Mouse (Mus musculus): ENCODE measurements around the gene Grid1. TPM values are rescaled to one million over a fixed set of nuclear protein-coding genes. Genes with fewer than 3 reads are reported as not detected.

The Grid1 gene
- total and polyA plus RNA-seq, 3 experiments: 0.05 TPM; not detected in 2

DNA sequence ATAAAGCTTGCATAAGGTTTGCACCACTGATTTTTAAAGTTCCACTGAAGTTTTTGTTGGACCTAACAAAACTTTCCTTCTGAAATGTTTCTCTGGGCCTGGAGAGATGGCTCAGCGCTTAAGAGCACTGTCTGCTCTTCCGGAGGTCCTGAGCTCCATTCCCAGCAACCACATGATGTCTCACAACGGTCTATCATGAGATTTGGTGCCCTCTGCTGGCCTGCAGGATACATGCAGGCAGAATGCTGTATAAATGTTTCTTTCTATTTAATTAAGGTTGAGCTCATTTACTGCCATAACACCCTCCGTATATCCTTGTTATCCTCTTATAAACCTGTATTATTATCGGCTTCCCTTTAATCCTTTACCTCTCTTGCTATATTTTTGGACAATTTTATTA lies 805.8 kb downstream of the Grid1 start:
- no peaks in the 10 kb centered on the region for H3K27me3 ChIP-seq (ENCODE audit: insufficient read depth, low read length)
- no peaks in the 10 kb centered on the region for H3K4me1 ChIP-seq (ENCODE audit: insufficient read depth, low read depth, low read length)
- H3K9me3 ChIP-seq (replicated peaks): no peaks in the 10 kb centered on the region
- H3K36me3 ChIP-seq (replicated peaks): no peaks in the 10 kb centered on the region
- no peak for DNase-seq (ENCODE audit: low spot score)
- ATAC-seq (ENCODE audit: extremely low read depth, insufficient number of reproducible peaks, low FRiP score, poor library complexity, severe bottlenecking): no peak
- H3K4me3 ChIP-seq (ENCODE audit: low read depth, low read length): no peak overlapping the region
- TF ChIP-seq GATA2 (IDR thresholded peaks at IDR 0.05; ENCODE audit: borderline replicate concordance, low read depth, low read length): no peak
- TF ChIP-seq POLR2AphosphoS5 (IDR thresholded peaks at IDR 0.05; ENCODE audit: insufficient replicate concordance, low read depth, low read length): no peak
- no peak for TF ChIP-seq TAL1 (conservative IDR thresholded peaks at IDR 0.05; ENCODE audit: low read depth, low read length)
- TF ChIP-seq GATA1 (IDR thresholded peaks at IDR 0.05; ENCODE audit: borderline replicate concordance, low read length): no peak
- no peak for TF ChIP-seq CTCF (IDR thresholded peaks at IDR 0.05; ENCODE audit: low read depth, low read length)

Other genes with a start within 250 kb of the Grid1 start
- gene Ldb3, start 231.4 kb upstream of the Grid1 start, total RNA-seq (2014; fragmentation: Nextera tagmentation): not detected in 2 replicates
- 0.05 TPM in 1 of 2 replicates, not detected in the other for gene Ldb3, start 231.4 kb upstream of the Grid1 start, total RNA-seq (2017)
- gene Ldb3, start 231.4 kb upstream of the Grid1 start, polyA plus RNA-seq (2012): not detected in 2 replicates
- not detected in 2 replicates for gene Opn4, start 220.0 kb upstream of the Grid1 start, total RNA-seq (2014; fragmentation: Nextera tagmentation)
- 0.05 TPM in 1 of 2 replicates, not detected in the other for gene Opn4, start 220.0 kb upstream of the Grid1 start, total RNA-seq (2017)
- not detected in 2 replicates for gene Opn4, start 220.0 kb upstream of the Grid1 start, polyA plus RNA-seq (2012)
- gene Wapl, start 146.2 kb upstream of the Grid1 start, total RNA-seq (2014; fragmentation: Nextera tagmentation): 283 and 301 TPM in 2 replicates
- 210 and 238 TPM in 2 replicates for gene Wapl, start 146.2 kb upstream of the Grid1 start, total RNA-seq (2017)
- 29.9 and 32.6 TPM in 2 replicates for gene Wapl, start 146.2 kb upstream of the Grid1 start, polyA plus RNA-seq (2012)